Mouse (Mus musculus) macrophage (primary cell): Measurements from ENCODE around the gene Ckm. TPM values are rescaled to one million over a fixed set of nuclear protein-coding genes. Genes with fewer than 3 reads are reported as not detected.

Experiments
- H3K27ac ChIP-seq: fragments of 350-480 bp; formaldehyde crosslinking; 2 replicates; pipeline ENCODE4 v1.9.0; 2021
- H3K36me3 ChIP-seq: fragments of 350-480 bp; formaldehyde crosslinking; 2 replicates; pipeline ENCODE4 v1.9.0; 2021; ENCODE audit errors: inconsistent target
- H3K4me3 ChIP-seq: fragments of 350-480 bp; formaldehyde crosslinking; 2 replicates; pipeline ENCODE4 v1.9.0; 2021; ENCODE audit errors: inconsistent target
- H3K79me2 ChIP-seq: fragments of 350-480 bp; formaldehyde crosslinking; 2 replicates; pipeline ENCODE4 v1.9.0; 2021; ENCODE audit errors: inconsistent target
- WGBS: methylation state at CpG from one replicate; pipeline ENCODE4 v1.1.7; 2026; ENCODE audit warnings: inconsistent platforms; ENCODE audit not compliant: missing documents; 5-methylcytosine and 5-hydroxymethylcytosine counted together
- polyA plus RNA-seq: library from polyadenylated mRNA; stranded (reverse); fragments of 250-400 nt; gene quantifications from 3 replicates; pipeline ENCODE4 v1.2.4, GENCODE M21; 2018; ENCODE audit warnings: inconsistent platforms

Gene Ckm
- polyA plus RNA-seq, 1 experiment from 2014 or later = not detected

GRCm38 (mm10) chr7:19405417-19405816 is 841 bp downstream of the Ckm start:
- Histone ChIP-seq H3K79me2 (no peaks in the 10 kb centered on the region), H3K36me3 (no peaks in the 10 kb centered on the region), H3K4me3 (no peak overlapping the region), H3K27ac (no peak overlapping the region)
- WGBS = under 1% methylated on average over 19 of the region's 19 CpGs

GRCm38 (mm10) chr7:19409753-19410152 is 5.2 kb downstream of the Ckm start:
- H3K27ac ChIP-seq = no peak overlapping the region

GRCm38 (mm10) chr7:19410766-19411344 is 6.3 kb downstream of the Ckm start:
- no peaks in the 10 kb centered on the region for H3K36me3 ChIP-seq
- no peak overlapping the region for H3K4me3 ChIP-seq
- 87% methylated on average over 11 of the region's 11 CpGs for WGBS
- no peaks in the 10 kb centered on the region for H3K79me2 ChIP-seq
- H3K27ac ChIP-seq = no peak overlapping the region

More at GRCm38 (mm10) chr7:19409753-19410152, 5.2 kb downstream of the Ckm start:
- Histone ChIP-seq H3K4me3 (no peak overlapping the region), H3K36me3 (no peaks in the 10 kb centered on the region), H3K79me2 (no peaks in the 10 kb centered on the region)
- WGBS = 78% methylated on average over 6 of the region's 6 CpGs

- H3K27ac ChIP-seq = no peak overlapping the region
Measured at GRCm38 (mm10) chr7:19411783-19412182, 7.2 kb downstream of the Ckm start.

GRCm38 (mm10) chr7:19413525-19413924 is 8.9 kb downstream of the Ckm start:
- whole genome bisulfite sequencing = 95% methylated on average over 2 of the region's 3 CpGs
- H3K27ac ChIP-seq = no peak overlapping the region
- H3K4me3 ChIP-seq = no peak overlapping the region
- H3K79me2 ChIP-seq = no peaks in the 10 kb centered on the region
- H3K36me3 ChIP-seq = no peaks in the 10 kb centered on the region

More at GRCm38 (mm10) chr7:19411783-19412182, 7.2 kb downstream of the Ckm start:
- Histone ChIP-seq H3K79me2 (no peaks in the 10 kb centered on the region), H3K36me3 (no peaks in the 10 kb centered on the region), H3K4me3 (no peak overlapping the region)
- 89% methylated on average over 5 of the region's 5 CpGs for WGBS

- H3K79me2 ChIP-seq = no peaks in the 10 kb centered on the region
- WGBS = 56% methylated on average over 14 of the region's 15 CpGs
- H3K4me3 ChIP-seq = no peak overlapping the region
- H3K36me3 ChIP-seq = no peaks in the 10 kb centered on the region
- no peak overlapping the region for H3K27ac ChIP-seq
Measured at GRCm38 (mm10) chr7:19416590-19416989, 12.0 kb downstream of the Ckm start.

- no peaks in the 10 kb centered on the region for H3K79me2 ChIP-seq
- H3K27ac ChIP-seq = no peak overlapping the region
- H3K4me3 ChIP-seq = no peak overlapping the region
- WGBS = 4% methylated on average over 28 of the region's 28 CpGs
- no peaks in the 10 kb centered on the region for H3K36me3 ChIP-seq
Measured at GRCm38 (mm10) chr7:19420121-19420520, 15.5 kb downstream of the Ckm start.

GRCm38 (mm10) chr7:19420821-19421636 is 16.5 kb downstream of the Ckm start:
- H3K4me3 ChIP-seq = no peak overlapping the region
- no peak overlapping the region for H3K27ac ChIP-seq
- H3K79me2 ChIP-seq = no peaks in the 10 kb centered on the region
- WGBS = 10% methylated on average over 42 of the region's 43 CpGs
- no peaks in the 10 kb centered on the region for H3K36me3 ChIP-seq

- no peak overlapping the region for H3K27ac ChIP-seq
- no peak overlapping the region for H3K4me3 ChIP-seq
- H3K36me3 ChIP-seq = peaks cover 10% of the 10 kb centered on the region; the same call in 1 of the 2 replicates
- 100% methylated on average over 3 of the region's 3 CpGs for WGBS
- H3K79me2 ChIP-seq = no peaks in the 10 kb centered on the region
Measured at GRCm38 (mm10) chr7:19423083-19423482, 18.5 kb downstream of the Ckm start.

- Histone ChIP-seq H3K79me2 (no peaks in the 10 kb centered on the region), H3K36me3 (peaks cover 20% of the 10 kb centered on the region; the same call in 1 of the 2 replicates), H3K4me3 (no peak overlapping the region), H3K27ac (no peak overlapping the region)
- WGBS = 62% methylated on average over 3 of the region's 4 CpGs
Measured at GRCm38 (mm10) chr7:19424051-19424450, 19.5 kb downstream of the Ckm start.

- Histone ChIP-seq H3K36me3 (peaks cover 39% of the 10 kb centered on the region; the same call in 1 of the 2 replicates), H3K4me3 (no peak overlapping the region), H3K27ac (no peak overlapping the region), H3K79me2 (no peaks in the 10 kb centered on the region)
- WGBS = 86% methylated on average over 6 of the region's 6 CpGs
Measured at GRCm38 (mm10) chr7:19426349-19426748, 21.8 kb downstream of the Ckm start.

- Histone ChIP-seq H3K27ac (no peak overlapping the region), H3K36me3 (peaks cover 44% of the 10 kb centered on the region; the same call in 1 of the 2 replicates), H3K4me3 (no peak overlapping the region), H3K79me2 (no peaks in the 10 kb centered on the region)
- 94% methylated on average over 5 of the region's 6 CpGs for WGBS
Measured at GRCm38 (mm10) chr7:19426888-19427287, 22.3 kb downstream of the Ckm start.

- no peak overlapping the region for H3K4me3 ChIP-seq
- 95% methylated on average over 15 of the region's 15 CpGs for WGBS
- peaks cover 57% of the 10 kb centered on the region for H3K36me3 ChIP-seq
- no peak overlapping the region for H3K27ac ChIP-seq
- no peaks in the 10 kb centered on the region for H3K79me2 ChIP-seq
Measured at GRCm38 (mm10) chr7:19427999-19428650, 23.5 kb downstream of the Ckm start.

- no peak overlapping the region for H3K4me3 ChIP-seq
- WGBS = 87% methylated on average over 8 of the region's 8 CpGs
- no peak overlapping the region for H3K27ac ChIP-seq
- peaks cover 71% of the 10 kb centered on the region for H3K36me3 ChIP-seq
- H3K79me2 ChIP-seq = no peaks in the 10 kb centered on the region
Measured at GRCm38 (mm10) chr7:19429726-19430125, 25.1 kb downstream of the Ckm start.

GRCm38 (mm10) chr7:19430402-19430801 is 25.8 kb downstream of the Ckm start:
- Histone ChIP-seq H3K79me2 (no peaks in the 10 kb centered on the region), H3K4me3 (no peak overlapping the region), H3K27ac (no peak overlapping the region), H3K36me3 (peaks cover 78% of the 10 kb centered on the region)
- 94% methylated on average over 6 of the region's 6 CpGs for WGBS
